Mouse (Mus musculus): ENCODE results near the gene Sltm. TPM values are rescaled to one million over a fixed set of nuclear protein-coding genes. Genes with fewer than 3 reads are reported as not detected.
A peak's percentile ranks its signal among the peaks of the same experiment; 100 is the strongest.
"Not testable (repeated sequence)": the region's sequence is repeated elsewhere in the genome, so short reads cannot be mapped to it uniquely, and the experiment has no call there.

Gene Sltm
- total RNA-seq, 2 experiments from 2014 or later, result 48.7 to 53.2 TPM

- DNase-seq (ENCODE audit: low spot score in 2 of 2), result no peak
Measured at GRCm38 (mm10) chr9:70548304-70548703, 5.8 kb downstream of the Sltm start.

- DNase-seq (ENCODE audit: low spot score in 2 of 2), result no peak
Measured at GRCm38 (mm10) chr9:70551524-70551923, 9.0 kb downstream of the Sltm start.

- DNase-seq (ENCODE audit: low spot score in 2 of 2), result not testable (repeated sequence)
Measured at GRCm38 (mm10) chr9:70552233-70552632, 9.7 kb downstream of the Sltm start.

- DNase-seq (ENCODE audit: low spot score in 2 of 2), result no peak
Measured at GRCm38 (mm10) chr9:70555431-70555830, 12.9 kb downstream of the Sltm start.

GRCm38 (mm10) chr9:70556796-70557195 is 14.2 kb downstream of the Sltm start:
- no peak for DNase-seq (ENCODE audit: low spot score in 2 of 2)

- no peak for DNase-seq (ENCODE audit: low spot score in 2 of 2)
Measured at GRCm38 (mm10) chr9:70562825-70563224, 20.3 kb downstream of the Sltm start.

- DNase-seq (ENCODE audit: low spot score in 2 of 2), result no peak
Measured at GRCm38 (mm10) chr9:70567651-70568050, 25.1 kb downstream of the Sltm start.

GRCm38 (mm10) chr9:70570351-70570750 is 27.8 kb downstream of the Sltm start:
- peak in 1 of 2 experiments; percentile 4 for DNase-seq (ENCODE audit: low spot score in 2 of 2)

GRCm38 (mm10) chr9:70578123-70578522 is 35.6 kb downstream of the Sltm start:
- DNase-seq (ENCODE audit: low spot score in 2 of 2), result no peak

- no peak for DNase-seq (ENCODE audit: low spot score in 2 of 2)
Measured at GRCm38 (mm10) chr9:70580956-70581355, 38.4 kb downstream of the Sltm start.

GRCm38 (mm10) chr9:70584641-70585040 is 42.1 kb downstream of the Sltm start:
- no peak for DNase-seq (ENCODE audit: low spot score in 2 of 2)

GRCm38 (mm10) chr9:70585172-70585571 is 42.6 kb downstream of the Sltm start:
- no peak for DNase-seq (ENCODE audit: low spot score in 2 of 2)

GRCm38 (mm10) chr9:70587171-70587570 is 44.6 kb downstream of the Sltm start:
- DNase-seq (ENCODE audit: low spot score in 2 of 2), result peak in 1 of 2 experiments; percentile 48

GRCm38 (mm10) chr9:70590775-70591174 is 48.2 kb downstream of the Sltm start:
- DNase-seq (ENCODE audit: low spot score in 2 of 2), result no peak

GRCm38 (mm10) chr9:70591486-70591885 is 48.9 kb downstream of the Sltm start:
- no peak for DNase-seq (ENCODE audit: low spot score in 2 of 2)

- no peak for DNase-seq (ENCODE audit: low spot score in 2 of 2)
Measured at GRCm38 (mm10) chr9:70598271-70598670, 55.7 kb downstream of the Sltm start.

- DNase-seq (ENCODE audit: low spot score in 2 of 2), result no peak
Measured at GRCm38 (mm10) chr9:70602186-70602845, 59.8 kb downstream of the Sltm start.

- DNase-seq (ENCODE audit: low spot score in 2 of 2), result no peak
Measured at GRCm38 (mm10) chr9:70611026-70611673, 68.6 kb downstream of the Sltm start.

GRCm38 (mm10) chr9:70629711-70630110 is 87.2 kb downstream of the Sltm start:
- no peak for DNase-seq (ENCODE audit: low spot score in 2 of 2)

GRCm38 (mm10) chr9:70631665-70632064 is 89.1 kb downstream of the Sltm start:
- no peak for DNase-seq (ENCODE audit: low spot score in 2 of 2)

GRCm38 (mm10) chr9:70636748-70637147 is 94.2 kb downstream of the Sltm start:
- DNase-seq (ENCODE audit: low spot score in 2 of 2), result no peak

Measured in left cerebral cortex, adult 18-20 months (tissue).